Mouse (Mus musculus): Measurements from ENCODE around the gene Dop1b. TPM values are rescaled to one million over a fixed set of nuclear protein-coding genes. Genes with fewer than 3 reads are reported as not detected.

Dop1b gene
- polyA plus RNA-seq, 1 experiment = not detected

DNA sequence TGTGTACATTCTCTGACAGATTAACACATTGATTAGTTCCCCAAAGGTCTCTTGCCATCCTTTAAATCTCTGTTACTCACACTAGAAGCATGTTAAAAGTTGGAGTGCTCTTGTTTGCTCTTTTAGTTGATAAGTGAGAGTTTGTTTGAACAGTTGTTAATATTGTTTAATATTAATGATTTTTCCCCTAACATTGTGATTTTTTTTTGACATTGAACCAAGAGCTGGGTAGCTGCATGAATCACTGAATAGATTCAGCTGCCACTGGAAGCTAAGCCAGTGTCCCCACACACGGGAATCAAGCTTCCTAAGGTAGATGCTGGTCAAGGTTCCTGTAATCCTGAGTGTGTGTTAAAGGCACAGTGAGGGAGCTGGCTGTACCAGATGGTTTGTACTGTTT is 31.2 kb downstream of the Dop1b start:
- WGBS = 83% methylated on average over 1 of the region's 1 CpGs
- H3K27ac ChIP-seq (ENCODE audit: insufficient read depth, low read depth, low read length) = no peak overlapping the region
- no peak for TF ChIP-seq POLR2A (IDR thresholded peaks at IDR 0.05; ENCODE audit: insufficient read depth, low read depth, low read length)
- no peak for TF ChIP-seq CTCF (IDR thresholded peaks at IDR 0.05; ENCODE audit: insufficient read depth, low read depth, low read length)

GRCm38 (mm10) chr16:93744049-93744490 is 32.4 kb downstream of the Dop1b start:
- H3K4me1 ChIP-seq (ENCODE audit: control insufficient read depth, insufficient read depth, low read length) = no peaks in the 10 kb centered on the region
- TF ChIP-seq POLR2A (IDR thresholded peaks at IDR 0.05; ENCODE audit: insufficient read depth, low read depth, low read length) (no peak), CTCF (IDR thresholded peaks at IDR 0.05; ENCODE audit: insufficient read depth, low read depth, low read length) (no peak)
- WGBS = 86% methylated on average over 5 of the region's 5 CpGs
- no peak overlapping the region for H3K27ac ChIP-seq (ENCODE audit: insufficient read depth, low read depth, low read length)
- H3K4me3 ChIP-seq (ENCODE audit: insufficient read depth, low read depth, low read length) = no peak overlapping the region

More for the DNA sequence above, 31.2 kb downstream of the Dop1b start:
- Histone ChIP-seq H3K4me1 (ENCODE audit: control insufficient read depth, insufficient read depth, low read length) (no peaks in the 10 kb centered on the region), H3K4me3 (ENCODE audit: insufficient read depth, low read depth, low read length) (no peak overlapping the region)

- no peaks in the 10 kb centered on the region for H3K4me1 ChIP-seq (ENCODE audit: control insufficient read depth, insufficient read depth, low read length)
- no peak overlapping the region for H3K4me3 ChIP-seq (ENCODE audit: insufficient read depth, low read depth, low read length)
- TF ChIP-seq POLR2A (IDR thresholded peaks at IDR 0.05; ENCODE audit: insufficient read depth, low read depth, low read length) = no peak
- TF ChIP-seq CTCF (IDR thresholded peaks at IDR 0.05; ENCODE audit: insufficient read depth, low read depth, low read length) = no peak
- 92% methylated on average over 10 of the region's 10 CpGs for WGBS
- no peak overlapping the region for H3K27ac ChIP-seq (ENCODE audit: insufficient read depth, low read depth, low read length)
Measured at GRCm38 (mm10) chr16:93744804-93745340, 33.2 kb downstream of the Dop1b start.

DNA sequence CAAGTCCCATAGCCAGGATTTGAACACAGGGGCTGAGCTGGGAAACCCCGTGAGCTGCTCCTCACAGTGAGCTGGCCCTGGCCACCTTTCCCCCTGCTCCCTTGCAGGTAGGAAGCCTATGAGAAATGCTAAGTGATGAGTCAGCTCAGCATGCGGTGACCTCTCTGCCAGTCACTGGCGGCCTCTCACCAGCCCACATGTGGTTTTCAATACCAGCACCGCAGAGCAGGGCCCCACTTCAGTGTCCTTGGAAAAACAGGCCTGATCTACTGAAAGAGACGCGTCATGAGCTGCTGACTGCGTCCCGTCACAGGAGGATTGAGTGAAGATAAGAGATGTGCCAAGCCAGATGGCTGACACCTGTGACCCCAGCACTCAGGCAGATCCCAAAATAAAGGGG is 34.7 kb downstream of the Dop1b start:
- H3K4me1 ChIP-seq (ENCODE audit: control insufficient read depth, insufficient read depth, low read length) = no peaks in the 10 kb centered on the region
- H3K4me3 ChIP-seq (ENCODE audit: insufficient read depth, low read depth, low read length) = no peak overlapping the region
- WGBS = 89% methylated on average over 8 of the region's 8 CpGs
- TF ChIP-seq CTCF (IDR thresholded peaks at IDR 0.05; ENCODE audit: insufficient read depth, low read depth, low read length) = no peak
- TF ChIP-seq POLR2A (IDR thresholded peaks at IDR 0.05; ENCODE audit: insufficient read depth, low read depth, low read length) = no peak
- no peak overlapping the region for H3K27ac ChIP-seq (ENCODE audit: insufficient read depth, low read depth, low read length)

DNA sequence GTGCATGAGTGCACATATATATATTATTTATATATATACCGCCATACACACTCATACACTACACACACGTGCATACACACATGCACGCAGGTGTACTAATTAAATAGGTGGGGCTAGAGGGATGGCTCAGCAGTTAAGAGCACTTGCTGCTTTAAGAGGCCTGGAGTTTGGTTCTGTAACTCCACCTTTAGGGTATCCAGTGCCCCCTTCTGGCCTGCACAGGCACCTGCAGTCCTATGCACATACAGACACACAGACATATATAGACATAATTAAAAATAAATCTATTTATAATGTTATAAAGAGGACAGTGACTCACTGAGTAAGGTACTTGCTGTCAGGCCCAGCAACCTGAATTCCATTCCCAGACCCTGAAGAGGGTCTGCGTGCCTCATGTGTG is 35.3 kb downstream of the Dop1b start:
- Histone ChIP-seq H3K4me1 (ENCODE audit: control insufficient read depth, insufficient read depth, low read length) (no peaks in the 10 kb centered on the region), H3K27ac (ENCODE audit: insufficient read depth, low read depth, low read length) (no peak overlapping the region), H3K4me3 (ENCODE audit: insufficient read depth, low read depth, low read length) (no peak overlapping the region)
- 96% methylated on average over 4 of the region's 4 CpGs for WGBS
- TF ChIP-seq CTCF (IDR thresholded peaks at IDR 0.05; ENCODE audit: insufficient read depth, low read depth, low read length) (no peak), POLR2A (IDR thresholded peaks at IDR 0.05; ENCODE audit: insufficient read depth, low read depth, low read length) (no peak)

DNA sequence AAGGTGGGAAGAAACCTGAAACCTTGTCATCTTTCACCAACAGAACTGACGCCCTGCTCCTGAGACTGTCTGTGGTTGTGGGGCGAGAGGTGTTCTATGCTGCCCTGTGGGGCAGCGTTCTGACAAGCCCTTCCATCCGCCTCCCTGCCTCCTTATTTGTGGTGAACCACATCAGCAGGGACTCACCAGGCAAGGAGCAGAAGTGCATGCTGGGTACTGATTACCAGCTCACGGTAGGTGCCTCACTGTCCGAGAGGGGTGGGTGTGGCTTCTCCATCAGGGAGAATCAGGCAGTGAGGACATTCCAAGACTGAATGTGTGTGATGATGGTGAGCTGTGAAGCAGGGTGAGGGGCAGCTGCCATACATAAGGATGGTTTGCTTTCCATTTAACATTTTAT is 35.7 kb downstream of the Dop1b start:
- WGBS = 90% methylated on average over 6 of the region's 6 CpGs
- no peak overlapping the region for H3K4me3 ChIP-seq (ENCODE audit: insufficient read depth, low read depth, low read length)
- no peaks in the 10 kb centered on the region for H3K4me1 ChIP-seq (ENCODE audit: control insufficient read depth, insufficient read depth, low read length)
- TF ChIP-seq POLR2A (IDR thresholded peaks at IDR 0.05; ENCODE audit: insufficient read depth, low read depth, low read length) = no peak
- TF ChIP-seq CTCF (IDR thresholded peaks at IDR 0.05; ENCODE audit: insufficient read depth, low read depth, low read length) = no peak
- H3K27ac ChIP-seq (ENCODE audit: insufficient read depth, low read depth, low read length) = no peak overlapping the region

DNA sequence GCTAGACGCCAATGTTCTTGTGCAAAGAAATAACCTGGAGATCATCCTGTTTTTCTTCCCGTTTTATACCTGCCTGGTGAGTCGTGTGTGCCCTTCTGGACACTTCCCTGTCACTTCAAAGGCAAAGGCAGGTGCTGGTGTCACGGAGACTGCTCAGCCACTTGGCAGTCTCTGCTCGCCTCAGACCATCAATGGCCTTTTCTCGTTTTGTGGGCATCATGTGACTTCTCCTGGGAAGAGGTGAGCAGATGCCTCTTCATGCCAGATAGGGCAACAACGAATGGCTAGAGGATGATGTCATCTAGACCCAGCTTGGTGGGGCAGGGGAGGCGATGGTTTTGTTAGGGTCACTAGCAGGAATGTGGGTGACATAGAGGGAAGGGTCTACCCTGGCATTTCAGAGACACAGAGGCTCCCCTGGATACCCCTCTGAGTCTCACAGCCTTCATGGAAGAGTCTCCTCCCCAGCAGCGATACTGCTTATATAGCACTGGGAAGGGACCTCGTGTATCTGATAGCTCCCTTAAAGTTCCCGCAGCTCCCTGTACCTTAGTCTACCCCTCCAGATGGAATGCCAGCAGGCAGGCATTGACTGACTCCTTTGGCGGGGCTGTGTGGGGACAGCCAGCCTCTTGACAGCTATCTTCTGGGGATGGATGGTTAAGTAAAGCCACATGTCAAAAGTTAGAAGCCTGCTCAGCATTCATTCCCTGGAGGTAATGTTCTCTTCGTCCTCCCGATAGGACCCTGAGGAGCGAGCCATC is 37.6 kb downstream of the Dop1b start:
- no peak overlapping the region for H3K4me3 ChIP-seq (ENCODE audit: insufficient read depth, low read depth, low read length)
- 85% methylated on average over 15 of the region's 15 CpGs for WGBS
- no peaks in the 10 kb centered on the region for H3K4me1 ChIP-seq (ENCODE audit: control insufficient read depth, insufficient read depth, low read length)
- no peak overlapping the region for H3K27ac ChIP-seq (ENCODE audit: insufficient read depth, low read depth, low read length)
- no peak for TF ChIP-seq CTCF (IDR thresholded peaks at IDR 0.05; ENCODE audit: insufficient read depth, low read depth, low read length)
- no peak for TF ChIP-seq POLR2A (IDR thresholded peaks at IDR 0.05; ENCODE audit: insufficient read depth, low read depth, low read length)

DNA sequence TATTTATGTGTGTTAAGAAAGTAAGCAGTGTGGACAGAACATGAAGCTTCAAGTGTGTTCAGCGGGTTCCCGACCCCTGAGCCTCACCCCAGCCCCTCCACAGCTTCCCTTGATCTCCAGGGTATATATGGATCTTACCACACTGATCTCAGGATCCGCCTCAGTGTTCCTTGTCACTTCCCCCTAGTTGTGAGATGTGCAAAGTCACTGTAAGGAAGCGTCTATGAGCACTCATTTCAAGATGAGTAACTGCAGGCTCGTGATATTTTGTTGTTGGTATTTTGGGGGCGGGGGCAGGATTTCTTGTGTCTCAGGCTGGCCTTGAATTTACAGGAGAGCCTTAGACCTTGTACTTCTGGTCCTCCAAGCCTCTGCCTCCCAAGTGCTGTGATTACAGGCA is 38.8 kb downstream of the Dop1b start:
- Histone ChIP-seq H3K4me3 (ENCODE audit: insufficient read depth, low read depth, low read length) (no peak overlapping the region), H3K4me1 (ENCODE audit: control insufficient read depth, insufficient read depth, low read length) (no peaks in the 10 kb centered on the region), H3K27ac (ENCODE audit: insufficient read depth, low read depth, low read length) (no peak overlapping the region)
- WGBS = 82% methylated on average over 6 of the region's 6 CpGs
- TF ChIP-seq POLR2A (IDR thresholded peaks at IDR 0.05; ENCODE audit: insufficient read depth, low read depth, low read length) (no peak), CTCF (IDR thresholded peaks at IDR 0.05; ENCODE audit: insufficient read depth, low read depth, low read length) (no peak)

DNA sequence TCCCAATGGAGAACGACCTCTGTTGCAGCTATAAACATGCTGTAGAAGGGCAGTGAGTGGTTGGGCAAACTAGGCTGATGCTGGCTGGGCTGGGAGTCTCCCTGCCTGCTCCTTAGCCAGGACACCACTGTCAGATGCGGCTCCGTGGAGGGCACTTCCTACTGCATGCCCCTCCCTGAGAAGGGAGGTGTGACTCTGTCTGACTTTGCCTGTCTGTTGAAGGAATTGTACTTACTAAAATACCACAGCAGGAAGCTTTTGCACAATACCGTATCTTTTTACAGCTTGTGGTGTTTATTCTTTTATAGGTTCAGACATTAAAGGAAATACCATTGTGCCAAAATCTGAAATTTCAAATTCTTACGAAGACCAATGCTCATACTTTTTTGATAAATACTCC is 40.1 kb downstream of the Dop1b start:
- no peak overlapping the region for H3K27ac ChIP-seq (ENCODE audit: insufficient read depth, low read depth, low read length)
- no peaks in the 10 kb centered on the region for H3K4me1 ChIP-seq (ENCODE audit: control insufficient read depth, insufficient read depth, low read length)
- no peak overlapping the region for H3K4me3 ChIP-seq (ENCODE audit: insufficient read depth, low read depth, low read length)
- WGBS = 63% methylated on average over 5 of the region's 5 CpGs
- TF ChIP-seq CTCF (IDR thresholded peaks at IDR 0.05; ENCODE audit: insufficient read depth, low read depth, low read length) = no peak
- TF ChIP-seq POLR2A (IDR thresholded peaks at IDR 0.05; ENCODE audit: insufficient read depth, low read depth, low read length) = no peak

All from olfactory bulb, adult 2 months (tissue).